Mouse (Mus musculus) heart, postnatal 0 days (tissue): ENCODE measurements around the gene Fbxo47. TPM values are rescaled to one million over a fixed set of nuclear protein-coding genes. Genes with fewer than 3 reads are reported as not detected.
A peak's percentile ranks its signal among the peaks of the same experiment; 100 is the strongest.

Experiments
- ATAC-seq: fragments of 200-750 bp; cut with Nextera tagmentation; 2 replicates; pipeline ENCODE4 v1.8.0; 2017; ENCODE audit warnings: low read depth, moderate number of reproducible peaks, moderate library complexity; ENCODE audit not compliant: insufficient read depth
- DNase-seq: peaks from one replicate; pipeline ENCODE4 v3.0.0-alpha.2; 2016; ENCODE audit warnings: low spot score
- H3K27ac ChIP-seq: fragments of 300-500 bp; sonication (generic); 2 replicates; pipeline ENCODE4 v1.5.1; 2014; ENCODE audit warnings: low read depth, mild to moderate bottlenecking
- H3K27me3 ChIP-seq: fragments of 300-500 bp; sonication (generic); 2 replicates; pipeline ENCODE4 v1.6.1; 2014; ENCODE audit warnings: low read length, mixed read lengths; ENCODE audit not compliant: control insufficient read depth, insufficient read depth
- H3K36me3 ChIP-seq: fragments of 300-500 bp; sonication (generic); replicated peaks from 2 replicates; pipeline ENCODE4 v1.6.1; 2014; ENCODE audit warnings: low read length, mixed read lengths; ENCODE audit not compliant: control insufficient read depth, insufficient read depth
- H3K4me1 ChIP-seq: fragments of 300-500 bp; sonication (generic); 2 replicates; pipeline ENCODE4 v1.6.1; 2014; ENCODE audit warnings: antibody characterized with exemption; ENCODE audit not compliant: control insufficient read depth, insufficient read depth
- H3K4me2 ChIP-seq: fragments of 300-500 bp; sonication (generic); 2 replicates; pipeline ENCODE4 v1.6.1; 2014; ENCODE audit warnings: low read depth, mild to moderate bottlenecking, low read length, moderate library complexity
- H3K4me3 ChIP-seq: fragments of 300-500 bp; sonication (generic); 2 replicates; pipeline ENCODE4 v1.5.1; 2014; ENCODE audit warnings: low read depth, low read length
- H3K9ac ChIP-seq: fragments of 300-500 bp; sonication (generic); replicated peaks from 2 replicates; pipeline ENCODE4 v1.6.1; 2014; ENCODE audit warnings: low read depth, low read length, mixed read lengths
- H3K9me3 ChIP-seq: fragments of 300-500 bp; sonication (generic); replicated peaks from 2 replicates; pipeline ENCODE4 v1.6.1; 2016; ENCODE audit warnings: low read length; ENCODE audit not compliant: control insufficient read depth
- CTCF ChIP-seq: IDR thresholded peaks from 2 replicates; pipeline ENCODE4 v1.5.1; 2016; ENCODE audit warnings: antibody characterized with exemption, control low read depth, low read depth
- EP300 ChIP-seq: IDR thresholded peaks from 2 replicates; pipeline ENCODE4 v1.6.1; 2016; ENCODE audit warnings: antibody characterized with exemption, low read depth
- WGBS: fragments of 180-500 bp; shearing (Covaris S2); extraction: QIAGEN DNeasy Blood & Tissue Kit; methylation state at CpG from one replicate; pipeline ENCODE4 v1.1.7; 2014; 5-methylcytosine and 5-hydroxymethylcytosine counted together
- polyA plus RNA-seq: library from polyadenylated mRNA; unstranded; fragments of >200 nt; fragmentation: Nextera tagmentation; extraction: Ambion mirVana; gene quantifications from 2 replicates; pipeline ENCODE4 v1.2.1, GENCODE M21; 2015
- total RNA-seq: library from RNA; depleted of rRNA; stranded (reverse); fragments of >200 nt; gene quantifications from 2 replicates; pipeline ENCODE4 v1.2.3, GENCODE M21; 2014; ENCODE audit warnings: low replicate concordance

Gene Fbxo47
- total and polyA plus RNA-seq, 2 experiments from 2014 or later: 0.63 to 9.9 TPM

GRCm38 (mm10) chr11:97836541-97836940, 47.4 kb downstream of the Fbxo47 start:
- no peak for DNase-seq
- Histone ChIP-seq H3K36me3 (peaks cover 35% of the 10 kb centered on the region), H3K4me1 (0 out of 2 replicates have a peak, but pooled peaks cover 2% of the 10 kb centered on the region), H3K27me3 (no peaks in the 10 kb centered on the region), H3K27ac (peak overlapping the region; percentile 62), H3K9ac (peak overlapping the region; percentile 31; the same call in 1 of the 2 replicates), H3K4me3 (no peak overlapping the region), H3K4me2 (no peak overlapping the region), H3K9me3 (no peaks in the 10 kb centered on the region)
- no peak for TF ChIP-seq CTCF
- TF ChIP-seq EP300: no peak
- no peak for ATAC-seq
- 53% methylated on average over 8 of the region's 8 CpGs for WGBS

GRCm38 (mm10) chr11:97833352-97833751, 50.6 kb downstream of the Fbxo47 start:
- H3K36me3 ChIP-seq: peaks cover 42% of the 10 kb centered on the region
- no peak for TF ChIP-seq CTCF
- TF ChIP-seq EP300: no peak
- no peak overlapping the region for H3K4me2 ChIP-seq
- no peaks in the 10 kb centered on the region for H3K9me3 ChIP-seq
- H3K4me1 ChIP-seq: 0 out of 2 replicates have a peak, but pooled peaks cover 2% of the 10 kb centered on the region
- 88% methylated on average over 15 of the region's 15 CpGs for WGBS
- H3K9ac ChIP-seq: no peak overlapping the region
- ATAC-seq (no peak), DNase-seq (no peak)
- H3K27me3 ChIP-seq: no peaks in the 10 kb centered on the region
- H3K27ac ChIP-seq: no peak overlapping the region
- H3K4me3 ChIP-seq: no peak overlapping the region

GRCm38 (mm10) chr11:97832001-97832400, 52.0 kb downstream of the Fbxo47 start:
- H3K27ac ChIP-seq: no peak overlapping the region
- H3K4me3 ChIP-seq: no peak overlapping the region
- WGBS: 79% methylated on average over 11 of the region's 11 CpGs
- no peaks in the 10 kb centered on the region for H3K27me3 ChIP-seq
- H3K9ac ChIP-seq: no peak overlapping the region; the same call in 1 of the 2 replicates
- no peak overlapping the region for H3K4me2 ChIP-seq
- DNase-seq: no peak
- ATAC-seq: no peak; the same call in 1 of the 2 replicates
- no peaks in the 10 kb centered on the region for H3K9me3 ChIP-seq
- TF ChIP-seq EP300: no peak
- no peak for TF ChIP-seq CTCF
- H3K36me3 ChIP-seq: peaks cover 54% of the 10 kb centered on the region
- 0 out of 2 replicates have a peak, but pooled peaks cover 2% of the 10 kb centered on the region for H3K4me1 ChIP-seq

- WGBS: 84% methylated on average over 6 of the region's 6 CpGs
- ATAC-seq: no peak
- H3K9me3 ChIP-seq: no peaks in the 10 kb centered on the region
- H3K9ac ChIP-seq: no peak overlapping the region
- no peak overlapping the region for H3K4me2 ChIP-seq
- no peaks in the 10 kb centered on the region for H3K4me1 ChIP-seq
- no peak overlapping the region for H3K27ac ChIP-seq
- no peak for DNase-seq
- TF ChIP-seq EP300 (no peak), CTCF (no peak)
- no peak overlapping the region for H3K4me3 ChIP-seq
- H3K27me3 ChIP-seq: no peaks in the 10 kb centered on the region
- H3K36me3 ChIP-seq: peaks cover 59% of the 10 kb centered on the region
Measured at GRCm38 (mm10) chr11:97830501-97830900, 53.5 kb downstream of the Fbxo47 start.

- H3K9me3 ChIP-seq: no peaks in the 10 kb centered on the region
- no peak for TF ChIP-seq EP300
- H3K27ac ChIP-seq: no peak overlapping the region
- H3K4me3 ChIP-seq: no peak overlapping the region
- H3K9ac ChIP-seq: no peak overlapping the region
- no peak overlapping the region for H3K4me2 ChIP-seq
- ATAC-seq (no peak), DNase-seq (no peak)
- WGBS: 80% methylated on average over 12 of the region's 12 CpGs
- H3K4me1 ChIP-seq: no peaks in the 10 kb centered on the region
- H3K36me3 ChIP-seq: peaks cover 62% of the 10 kb centered on the region
- H3K27me3 ChIP-seq: no peaks in the 10 kb centered on the region
Measured at GRCm38 (mm10) chr11:97829913-97830476, 54.0 kb downstream of the Fbxo47 start.

- Histone ChIP-seq H3K4me1 (no peaks in the 10 kb centered on the region), H3K27ac (no peak overlapping the region), H3K4me2 (no peak overlapping the region), H3K27me3 (no peaks in the 10 kb centered on the region), H3K4me3 (no peak overlapping the region), H3K9me3 (no peaks in the 10 kb centered on the region), H3K36me3 (peaks cover 60% of the 10 kb centered on the region), H3K9ac (no peak overlapping the region)
- DNase-seq (no peak), ATAC-seq (no peak)
- no peak for TF ChIP-seq CTCF
- no peak for TF ChIP-seq EP300
- WGBS: 65% methylated on average over 7 of the region's 7 CpGs
Measured at GRCm38 (mm10) chr11:97829365-97829764, 54.6 kb downstream of the Fbxo47 start.
